In the genomic region with DNA sequence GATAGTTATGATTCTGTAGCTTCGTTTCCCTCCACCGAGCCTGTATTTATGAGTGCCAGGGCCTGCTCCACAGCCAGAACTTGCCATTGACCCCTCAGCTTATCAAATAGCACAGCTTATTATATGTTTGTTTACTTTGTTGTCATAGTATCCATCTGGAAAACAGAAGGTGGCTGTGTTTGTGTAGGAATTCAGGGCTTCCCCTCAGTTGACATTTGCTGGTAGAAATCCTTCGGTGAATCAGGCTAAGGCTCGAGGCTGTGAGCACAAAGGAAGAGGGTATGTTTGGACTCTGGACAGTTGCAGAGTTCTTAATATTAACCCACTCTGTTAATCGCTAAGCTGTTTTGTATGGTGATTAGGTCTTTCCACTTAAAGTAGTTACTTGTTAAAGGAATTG, we compare ENCODE assay signal across 14 mouse cellular contexts. TPM values are rescaled to one million over a fixed set of nuclear protein-coding genes. Genes with fewer than 3 reads are reported as not detected.
DNase-seq lines count a peak whose midpoint lies in the region; ATAC-seq lines count a peak whose summit lies in the region.
"Had no signal": no experiment of that assay in that cellular context is flagged by ENCODE, and none has a peak within 500 bp of the region (broad histone marks: within the 10 kb centered on the region; RNA-seq: fewer than 3 reads in every experiment).

No protein-coding gene starts in this region.

- no peak overlapping the region; the same call in 1 of the 2 replicates for H3K4me2 ChIP-seq in heart, embryonic 16.5 days (ENCODE audit: low read depth, low read length)
- no peak overlapping the region for H3K4me2 ChIP-seq in kidney, embryonic 14.5 days (replicated peaks; ENCODE audit: low read depth, low read length)
- H3K4me2 ChIP-seq in stomach, embryonic 15.5 days: no peak overlapping the region
- H3K4me2 ChIP-seq: neural tube, embryonic 15.5 days had no signal

- no peaks in the 10 kb centered on the region for H3K36me3 ChIP-seq in heart, embryonic 10.5 days
- H3K36me3 ChIP-seq in heart, embryonic 16.5 days (ENCODE audit: control insufficient read depth, insufficient read depth): 0 out of 2 replicates have a peak, but pooled peaks cover 2% of the 10 kb centered on the region
- H3K36me3 ChIP-seq in kidney, embryonic 14.5 days (ENCODE audit: control insufficient read depth, insufficient read depth, low read length): no peaks in the 10 kb centered on the region
- no peaks in the 10 kb centered on the region for H3K36me3 ChIP-seq in stomach, embryonic 15.5 days
- H3K36me3 ChIP-seq: forebrain, embryonic 10.5 days; neural tube, embryonic 15.5 days had no signal

- H3K9ac ChIP-seq in heart, embryonic 16.5 days (ENCODE audit: low read length): peak overlapping the region; percentile 6; the same call in 1 of the 2 replicates
- no peak overlapping the region for H3K9ac ChIP-seq in kidney, embryonic 14.5 days (ENCODE audit: low read depth, low read length)
- no peak overlapping the region for H3K9ac ChIP-seq in stomach, embryonic 15.5 days
- H3K9ac ChIP-seq: neural tube, embryonic 15.5 days had no signal

- intact Hi-C loops in heart, postnatal 14 days (cut with DNase I): no loop called here

- H3K27me3 ChIP-seq in heart, embryonic 10.5 days (ENCODE audit: insufficient read depth, poor library complexity, severe bottlenecking): no peaks in the 10 kb centered on the region
- H3K27me3 ChIP-seq in heart, embryonic 16.5 days (ENCODE audit: control insufficient read depth, insufficient read depth, low read length): no peaks in the 10 kb centered on the region
- no peaks in the 10 kb centered on the region for H3K27me3 ChIP-seq in kidney, embryonic 14.5 days (ENCODE audit: control insufficient read depth, insufficient read depth, low read length)
- no peaks in the 10 kb centered on the region for H3K27me3 ChIP-seq in stomach, embryonic 15.5 days (replicated peaks)
- H3K27me3 ChIP-seq: neural tube, embryonic 15.5 days had no signal

- H3K27ac ChIP-seq in heart, embryonic 10.5 days: 0 out of 2 replicates have a peak overlapping the region, but pooled peaks have one; percentile 38
- H3K27ac ChIP-seq in heart, embryonic 16.5 days (ENCODE audit: low read length): peak overlapping the region; percentile 54
- H3K27ac ChIP-seq in kidney, embryonic 14.5 days (ENCODE audit: low read depth, low read length): peak overlapping the region; percentile 80
- peak overlapping the region; percentile 41; the same call in 1 of the 2 replicates for H3K27ac ChIP-seq in stomach, embryonic 15.5 days
- H3K27ac ChIP-seq: forebrain, embryonic 10.5 days; neural tube, embryonic 15.5 days had no signal

- H3K4me1 ChIP-seq in heart, embryonic 10.5 days: peaks cover 47% of the 10 kb centered on the region
- H3K4me1 ChIP-seq in heart, embryonic 16.5 days (ENCODE audit: control insufficient read depth, insufficient read depth, low read length): peaks cover 58% of the 10 kb centered on the region
- H3K4me1 ChIP-seq in kidney, embryonic 14.5 days (ENCODE audit: control insufficient read depth, insufficient read depth, low read length): peaks cover 33% of the 10 kb centered on the region
- 0 out of 2 replicates have a peak, but pooled peaks cover 2% of the 10 kb centered on the region for H3K4me1 ChIP-seq in stomach, embryonic 15.5 days
- H3K4me1 ChIP-seq: neural tube, embryonic 15.5 days had no signal

- no peaks in the 10 kb centered on the region for H3K9me3 ChIP-seq in heart, embryonic 10.5 days
- H3K9me3 ChIP-seq in heart, embryonic 16.5 days (replicated peaks; ENCODE audit: control insufficient read depth, low read length): no peaks in the 10 kb centered on the region
- no peaks in the 10 kb centered on the region for H3K9me3 ChIP-seq in kidney, embryonic 14.5 days (ENCODE audit: control insufficient read depth, low read length)
- H3K9me3 ChIP-seq in stomach, embryonic 15.5 days: no peaks in the 10 kb centered on the region
- H3K9me3 ChIP-seq: forebrain, embryonic 10.5 days; neural tube, embryonic 15.5 days had no signal

- ATAC-seq in heart, embryonic 16.5 days (replicated peaks; ENCODE audit: extremely low read depth, insufficient read depth, low FRiP score): no peak
- ATAC-seq in kidney, embryonic 14.5 days (ENCODE audit: low FRiP score, low TSS enrichment): peak; percentile 74
- ATAC-seq in stomach, embryonic 15.5 days (ENCODE audit: insufficient read depth, low FRiP score, low read depth): peak; percentile 50; the same call in 1 of the 2 replicates

- WGBS in heart, embryonic 10.5 days: 36% methylated on average over 5 of the region's 5 CpGs
- whole genome bisulfite sequencing in heart, embryonic 16.5 days: 31% methylated on average over 5 of the region's 5 CpGs
- WGBS in kidney, embryonic 14.5 days: 16% methylated on average over 5 of the region's 5 CpGs
- WGBS in stomach, embryonic 15.5 days: 44% methylated on average over 5 of the region's 5 CpGs

- H3K4me3 ChIP-seq in heart, embryonic 10.5 days: no peak overlapping the region
- no peak overlapping the region for H3K4me3 ChIP-seq in heart, embryonic 16.5 days (ENCODE audit: low read length)
- no peak overlapping the region for H3K4me3 ChIP-seq in kidney, embryonic 14.5 days (ENCODE audit: low read length)
- H3K4me3 ChIP-seq in stomach, embryonic 15.5 days (replicated peaks): no peak overlapping the region
- H3K4me3 ChIP-seq: forebrain, embryonic 10.5 days; neural tube, embryonic 15.5 days had no signal

- DNase-seq in heart, embryonic 10.5 days (ENCODE audit: low spot score): no peak
- DNase-seq in heart, postnatal 14 days: no peak
- no peak for DNase-seq in lung, postnatal 25 days (ENCODE audit: low spot score)
- DNase-seq in adrenal gland, postnatal 4 days (ENCODE audit: low spot score in 2 of 2): no peak
- DNase-seq in embryo, embryonic 10.5 days (ENCODE audit: low spot score): no peak
- DNase-seq: adrenal gland, adult 8-10 months; embryo, embryonic 11 days; gastrocnemius, postnatal 14 days; lung, postnatal 36 days had no signal

RNA-seq across cellular contexts. Expression of a gene that starts 43.3 kb away (rescaled TPM):
- polyA plus RNA-seq in heart, embryonic 10.5 days (2016; fragmentation: Nextera tagmentation; extraction: Ambion mirVana): 37.6 and 57.9 TPM in 2 replicates
- total RNA-seq in heart, postnatal 14 days (2021): 10 to 100 TPM; 76.2 to 80.5 TPM
- 45.4 and 47.3 TPM in 2 replicates for polyA plus RNA-seq in heart, embryonic 16.5 days (2015; fragmentation: Nextera tagmentation; extraction: Ambion mirVana)
- polyA plus RNA-seq in kidney, embryonic 14.5 days (2014; fragmentation: Nextera tagmentation; extraction: Ambion mirVana): 45.0 and 69.8 TPM in 2 replicates
- 36.8 and 38.6 TPM in 2 replicates for polyA plus RNA-seq in stomach, embryonic 15.5 days (2015; fragmentation: Nextera tagmentation; extraction: Ambion mirVana)
- 10 to 100 TPM; 63.3 to 63.5 TPM for total RNA-seq in adrenal gland, postnatal 4 days (2021)
